Mouse (Mus musculus) liver, embryonic 16.5 days (tissue): ENCODE results near the gene Olfr1082. TPM values are rescaled to one million over a fixed set of nuclear protein-coding genes. Genes with fewer than 3 reads are reported as not detected.
"Not testable (repeated sequence)": the region's sequence is repeated elsewhere in the genome, so short reads cannot be mapped to it uniquely, and the experiment has no call there.

Experiments
- ATAC-seq: fragments of 200-750 bp; cut with Nextera tagmentation; 2 replicates; pipeline ENCODE4 v1.8.0; 2017; ENCODE audit warnings: low read depth, mild to moderate bottlenecking, moderate number of reproducible peaks, moderate library complexity
- H3K27ac ChIP-seq: fragments of 300-500 bp; sonication (generic); 2 replicates; pipeline ENCODE4 v1.5.1; 2014; ENCODE audit warnings: mild to moderate bottlenecking, low read length
- H3K27me3 ChIP-seq: fragments of 300-500 bp; sonication (generic); 2 replicates; pipeline ENCODE4 v1.6.1; 2014; ENCODE audit warnings: low read depth, low read length, mixed read lengths; ENCODE audit not compliant: control insufficient read depth, insufficient read depth
- H3K36me3 ChIP-seq: fragments of 300-500 bp; sonication (generic); 2 replicates; pipeline ENCODE4 v1.6.1; 2014; ENCODE audit warnings: mild to moderate bottlenecking; ENCODE audit not compliant: control insufficient read depth, insufficient read depth
- H3K4me1 ChIP-seq: fragments of 300-500 bp; sonication (generic); 2 replicates; pipeline ENCODE4 v1.6.1; 2014; ENCODE audit warnings: low read depth, low read length, mixed read lengths; ENCODE audit not compliant: control insufficient read depth
- H3K4me2 ChIP-seq: fragments of 300-500 bp; sonication (generic); 2 replicates; pipeline ENCODE4 v1.6.1; 2014; ENCODE audit warnings: low read depth, low read length, mixed read lengths
- H3K4me3 ChIP-seq: fragments of 300-500 bp; sonication (generic); 2 replicates; pipeline ENCODE4 v1.5.1; 2014; ENCODE audit warnings: low read depth, mild to moderate bottlenecking, low read length
- H3K9ac ChIP-seq: fragments of 300-500 bp; sonication (generic); 2 replicates; pipeline ENCODE4 v1.6.1; 2014; ENCODE audit warnings: low read depth, low read length
- H3K9me3 ChIP-seq: fragments of 300-500 bp; sonication (generic); replicated peaks from 2 replicates; pipeline ENCODE4 v1.6.1; 2016; ENCODE audit warnings: low read length; ENCODE audit not compliant: control insufficient read depth
- WGBS: fragments of 180-500 bp; shearing (Covaris S2); extraction: QIAGEN DNeasy Blood & Tissue Kit; methylation state at CpG from one replicate; pipeline ENCODE4 v1.1.7; 2014; ENCODE audit not compliant: insufficient replicate concordance; 5-methylcytosine and 5-hydroxymethylcytosine counted together
- polyA plus RNA-seq: library from polyadenylated mRNA; unstranded; fragments of >200 nt; fragmentation: Nextera tagmentation; extraction: Ambion mirVana; gene quantifications from 2 replicates; pipeline ENCODE4 v1.2.1, GENCODE M21; 2015

The Olfr1082 gene
- not detected in 2 replicates for polyA plus RNA-seq

DNA sequence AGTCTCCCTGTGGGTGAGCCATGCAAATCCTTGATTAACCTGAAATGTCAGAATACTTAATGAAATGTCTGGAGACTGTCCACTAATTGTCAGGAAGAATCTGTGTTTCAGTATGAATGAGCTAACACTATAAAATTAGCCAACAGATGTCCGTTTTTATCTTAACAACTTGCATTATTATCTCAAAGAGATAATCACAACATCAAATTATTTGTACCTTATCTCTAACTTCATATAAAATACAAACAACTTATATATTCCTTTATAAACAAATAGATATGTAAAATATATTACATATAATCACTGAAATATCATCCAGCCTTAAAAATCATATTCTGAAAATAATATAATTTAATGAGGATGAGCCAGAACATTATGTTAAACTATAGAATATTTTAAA is at the start of gene Olfr1082:
TSS of gene Olfr1082 (minus strand) at position 101 of the 400 bp plus-strand sequence.
- H3K9me3 ChIP-seq, ATAC-seq, H3K4me3 ChIP-seq, H3K4me2 ChIP-seq, H3K9ac ChIP-seq, H3K4me1 ChIP-seq, H3K27me3 ChIP-seq, H3K27ac ChIP-seq, H3K36me3 ChIP-seq: not testable (repeated sequence)
- WGBS: 50% methylated on average over 1 of the region's 1 CpGs

DNA sequence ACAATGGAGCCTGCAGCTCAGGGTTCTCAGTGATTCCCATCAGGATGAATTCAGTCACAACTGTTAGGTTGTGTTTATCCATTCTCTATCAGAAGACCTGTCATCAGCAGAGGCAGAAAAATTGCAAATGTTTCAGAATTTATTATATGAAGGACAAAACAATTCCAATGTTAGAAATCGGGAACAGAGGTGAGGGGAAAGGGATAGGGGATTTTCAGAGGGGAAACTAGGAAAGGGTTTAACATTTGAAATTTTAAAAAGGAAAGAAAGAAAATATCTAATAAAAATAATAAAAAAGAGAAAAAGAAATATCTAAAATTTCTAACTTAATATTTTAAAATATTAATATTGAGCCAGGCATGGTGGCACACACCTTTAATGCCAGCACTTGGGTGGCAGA is 40.9 kb upstream of the Olfr1082 start, which contains the start of gene Olfr1084:
TSS of gene Olfr1084 (minus strand) at position 101 of the 400 bp plus-strand sequence.
- not testable (repeated sequence) for H3K36me3 ChIP-seq, ATAC-seq, H3K9ac ChIP-seq, H3K4me1 ChIP-seq, H3K27me3 ChIP-seq, H3K27ac ChIP-seq, H3K4me2 ChIP-seq, H3K4me3 ChIP-seq, H3K9me3 ChIP-seq
- 64% methylated on average over 1 of the region's 1 CpGs for WGBS

DNA sequence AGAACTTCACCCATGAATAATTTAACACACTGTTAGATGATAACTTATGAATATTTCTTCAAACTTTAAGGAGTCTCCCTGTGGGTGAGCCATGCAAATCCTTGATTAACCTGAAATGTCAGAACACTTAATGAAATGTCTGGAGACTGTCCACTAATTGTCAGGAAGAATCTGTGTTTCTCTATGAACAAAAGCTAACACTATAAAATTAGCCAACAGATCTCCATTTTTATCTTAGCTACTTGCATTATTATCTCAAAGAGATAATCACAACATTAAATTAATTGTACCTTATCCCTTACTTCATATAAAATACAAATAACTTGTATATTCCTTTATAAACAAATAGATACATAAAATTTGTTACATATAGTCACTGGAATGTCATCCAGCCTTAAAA is 40.6 kb downstream of the Olfr1082 start, which contains the start of gene Olfr1080:
TSS of gene Olfr1080 (minus strand) at position 101 of the 400 bp plus-strand sequence.
- not testable (repeated sequence) for H3K4me2 ChIP-seq, H3K36me3 ChIP-seq, H3K9ac ChIP-seq, H3K4me1 ChIP-seq, H3K9me3 ChIP-seq, H3K4me3 ChIP-seq, H3K27ac ChIP-seq, H3K27me3 ChIP-seq, ATAC-seq

Other genes starting within 250 kb of the Olfr1082 start
- gene Olfr1055, start 248.7 kb downstream of the Olfr1082 start, polyA plus RNA-seq: not detected in 2 replicates
- not detected in 2 replicates for gene Olfr1056, start 236.5 kb downstream of the Olfr1082 start, polyA plus RNA-seq
- not detected in 2 replicates for gene Olfr1057, start 220.6 kb downstream of the Olfr1082 start, polyA plus RNA-seq
- not detected in 2 replicates for gene Olfr1058, start 210.4 kb downstream of the Olfr1082 start, polyA plus RNA-seq
- not detected in 2 replicates for gene Olfr1061, start 184.9 kb downstream of the Olfr1082 start, polyA plus RNA-seq
- gene Olfr1062, start 172.2 kb downstream of the Olfr1082 start, polyA plus RNA-seq: not detected in 2 replicates
- gene Olfr1065, start 148.4 kb downstream of the Olfr1082 start, polyA plus RNA-seq: not detected in 2 replicates
- not detected in 2 replicates for gene Olfr1066, start 142.7 kb downstream of the Olfr1082 start, polyA plus RNA-seq
- not detected in 2 replicates for gene Olfr228, start 111.6 kb downstream of the Olfr1082 start, polyA plus RNA-seq
- gene Olfr1076, start 90.5 kb downstream of the Olfr1082 start, polyA plus RNA-seq: not detected in 2 replicates
- not detected in 2 replicates for gene Olfr1079, start 56.5 kb downstream of the Olfr1082 start, polyA plus RNA-seq
- not detected in 2 replicates for gene Olfr1080, start 40.7 kb downstream of the Olfr1082 start, polyA plus RNA-seq
- gene Olfr1084, start 40.8 kb upstream of the Olfr1082 start, polyA plus RNA-seq: not detected in 2 replicates
- not detected in 2 replicates for gene Olfr1085, start 63.1 kb upstream of the Olfr1082 start, polyA plus RNA-seq
- gene Olfr1086, start 81.1 kb upstream of the Olfr1082 start, polyA plus RNA-seq: not detected in 2 replicates
- gene Olfr1087, start 99.4 kb upstream of the Olfr1082 start, polyA plus RNA-seq: not detected in 2 replicates
- not detected in 2 replicates for gene Olfr1089, start 134.7 kb upstream of the Olfr1082 start, polyA plus RNA-seq
- gene Olfr1090, start 160.0 kb upstream of the Olfr1082 start, polyA plus RNA-seq: not detected in 2 replicates
- gene Olfr1093, start 183.5 kb upstream of the Olfr1082 start, polyA plus RNA-seq: not detected in 2 replicates
- not detected in 2 replicates for gene Olfr141, start 211.1 kb upstream of the Olfr1082 start, polyA plus RNA-seq
- not detected in 2 replicates for gene Olfr1094, start 225.7 kb upstream of the Olfr1082 start, polyA plus RNA-seq